Mouse (Mus musculus) frontal cortex, postnatal 10 days (tissue): ENCODE measurements at regions not wholly inside any gene's neighbourhood (a gene's known extent, or its start where the extent isn't known, plus 50 kb on each side); places are given as distances from the start of the nearest gene placed in this dataset.

Experiments
- DNase-seq, 2 experiments: peaks; one replicate each; pipeline ENCODE4 v3.0.0; 2022; ENCODE audit warnings: low spot score in 2 of 2, mixed read lengths in 1 of 2

DNA sequence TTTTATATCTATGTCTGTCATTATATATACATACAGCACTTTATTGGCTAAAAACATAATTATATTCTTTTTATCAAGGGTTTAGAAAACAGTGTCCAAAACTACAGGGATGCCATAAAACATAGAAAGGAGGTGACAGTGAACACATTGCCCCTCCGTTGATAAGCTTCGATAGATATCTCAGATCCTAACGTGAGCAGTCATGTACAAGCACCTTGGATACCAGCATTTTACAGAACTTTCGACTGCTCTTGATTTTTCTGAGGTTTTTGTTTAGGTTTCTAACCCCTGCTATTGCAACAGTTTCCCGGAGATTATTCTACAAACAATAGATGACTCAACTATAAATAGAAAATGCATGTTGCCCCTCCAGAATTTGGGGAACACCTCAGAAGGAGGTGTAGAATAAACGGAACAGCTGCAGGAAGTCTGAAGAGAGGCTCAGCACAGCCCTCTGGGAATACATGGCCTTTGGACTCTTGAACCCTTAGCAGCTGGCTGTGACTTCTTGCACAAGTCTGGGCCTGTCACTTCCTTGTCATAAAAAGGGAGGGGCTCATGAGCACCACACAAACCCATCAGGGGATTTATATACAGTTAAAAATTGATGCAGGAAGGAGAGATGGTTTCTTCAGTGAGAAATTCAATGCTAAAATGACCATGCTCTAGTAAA is 87.1 kb upstream of the Gpc5 start:
- no peak for DNase-seq

DNA sequence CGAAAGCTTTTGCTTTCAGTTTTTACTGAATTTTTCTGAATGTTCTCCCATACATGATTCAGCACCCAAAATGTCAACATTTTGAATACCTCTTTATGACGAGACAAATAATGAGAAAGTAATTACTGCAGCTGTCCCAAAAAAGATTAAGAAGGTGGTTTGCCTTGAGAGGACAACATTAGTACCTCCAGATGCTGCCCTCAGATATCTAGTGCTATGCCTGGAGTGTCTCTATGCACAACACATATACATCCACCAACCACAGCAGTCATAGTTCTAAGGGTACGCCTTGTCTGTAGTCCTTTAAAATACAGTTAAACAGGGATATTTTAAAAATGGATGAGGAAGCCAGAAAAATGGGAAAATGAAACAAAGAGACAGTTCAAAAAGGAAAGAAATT is 81.1 kb upstream of the Gpc5 start:
- DNase-seq: no peak

DNA sequence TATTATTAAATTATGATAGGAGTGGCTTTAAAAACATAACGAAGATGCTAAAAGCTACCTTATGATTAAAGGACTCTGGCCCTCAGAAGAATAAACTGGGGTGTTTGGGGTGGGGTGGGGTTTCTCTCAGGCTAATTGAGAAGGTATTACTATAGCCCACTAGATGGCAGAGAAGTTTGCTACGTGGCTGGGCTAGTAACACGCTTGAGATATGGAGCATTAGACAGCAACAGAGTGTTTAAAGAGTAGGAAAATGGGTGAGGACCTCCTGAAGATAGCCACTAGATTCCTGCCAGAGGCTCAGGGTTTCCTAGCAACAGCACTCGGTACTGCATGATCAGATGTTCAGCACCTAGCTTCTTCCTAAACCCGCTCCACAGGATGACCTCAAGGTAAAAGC is 76.7 kb upstream of the Gpc5 start:
- DNase-seq: no peak

DNA sequence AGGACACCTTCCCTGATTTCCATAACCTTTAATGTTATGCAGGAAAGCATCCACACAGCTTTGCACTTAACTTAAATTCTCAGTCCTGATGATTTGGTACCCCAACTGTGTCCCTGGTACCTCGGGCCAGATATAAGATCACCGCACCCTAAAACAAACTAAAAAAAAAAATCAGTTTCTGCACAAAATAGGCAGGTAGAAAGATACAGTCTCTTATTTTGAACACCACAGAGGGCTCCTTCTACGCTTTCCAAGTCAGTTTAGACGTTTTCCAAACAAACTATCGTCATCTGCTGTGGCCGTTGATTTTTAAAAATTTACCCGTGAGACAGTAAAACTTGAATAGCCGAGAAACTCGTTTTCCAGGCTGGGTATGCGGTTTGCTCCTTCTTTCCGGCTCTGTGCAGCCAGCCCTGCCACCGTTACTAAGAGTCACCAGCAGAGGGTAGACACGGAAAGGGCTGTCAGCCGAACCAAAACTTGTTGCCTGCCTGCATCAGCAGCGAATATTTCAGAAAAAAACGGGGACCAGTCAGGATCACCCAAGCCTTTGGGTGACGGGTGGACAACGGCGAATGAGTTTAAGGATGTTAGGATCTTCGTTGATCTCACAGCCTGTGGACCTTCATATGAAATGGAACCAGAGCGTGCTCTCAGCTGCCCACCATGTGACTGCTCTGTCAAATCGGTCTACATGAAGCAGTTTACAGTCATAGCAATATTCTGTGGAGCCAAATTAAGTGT is 74.4 kb upstream of the Gpc5 start:
- peak; percentile 23 to 67 for DNase-seq

DNA sequence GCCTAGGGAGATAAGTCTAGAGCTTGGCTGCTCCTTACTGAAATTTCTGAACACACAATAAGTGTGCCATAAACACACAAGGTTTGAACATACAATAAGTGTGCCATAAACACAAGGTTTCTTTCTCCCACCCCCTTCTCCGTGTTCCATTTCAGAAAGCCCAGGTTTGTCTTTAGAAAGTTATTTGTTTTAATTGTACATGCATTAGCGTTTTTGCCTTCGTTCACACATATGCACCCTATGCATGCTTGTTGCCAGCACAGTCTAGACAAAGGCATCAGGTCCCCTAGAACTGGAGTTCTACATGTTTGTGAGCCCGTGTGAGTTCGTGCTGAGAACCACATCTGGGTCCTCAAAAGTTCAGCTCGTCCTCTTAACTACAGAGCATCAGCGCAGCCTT is 64.0 kb upstream of the Gpc5 start:
- DNase-seq: no peak

DNA sequence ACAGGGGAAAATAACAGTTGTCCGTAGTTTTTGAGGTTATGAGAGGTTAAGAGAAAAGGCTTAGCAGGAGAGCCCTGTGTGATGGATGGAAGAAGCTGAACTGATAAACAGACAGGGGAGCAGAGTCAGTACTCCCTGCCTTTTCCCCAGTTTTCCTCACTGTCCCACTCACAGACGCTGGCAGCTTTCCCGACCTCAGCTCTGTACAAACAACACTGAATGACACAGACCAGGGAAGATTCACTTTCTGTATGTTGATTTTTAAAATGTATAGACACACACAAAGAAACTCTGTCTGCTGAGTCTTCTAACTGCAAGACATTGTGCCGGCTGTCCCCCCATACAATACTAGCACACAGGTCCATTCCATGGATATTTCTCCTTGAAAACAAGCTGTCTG is 60.3 kb upstream of the Gpc5 start:
- DNase-seq: no peak

DNA sequence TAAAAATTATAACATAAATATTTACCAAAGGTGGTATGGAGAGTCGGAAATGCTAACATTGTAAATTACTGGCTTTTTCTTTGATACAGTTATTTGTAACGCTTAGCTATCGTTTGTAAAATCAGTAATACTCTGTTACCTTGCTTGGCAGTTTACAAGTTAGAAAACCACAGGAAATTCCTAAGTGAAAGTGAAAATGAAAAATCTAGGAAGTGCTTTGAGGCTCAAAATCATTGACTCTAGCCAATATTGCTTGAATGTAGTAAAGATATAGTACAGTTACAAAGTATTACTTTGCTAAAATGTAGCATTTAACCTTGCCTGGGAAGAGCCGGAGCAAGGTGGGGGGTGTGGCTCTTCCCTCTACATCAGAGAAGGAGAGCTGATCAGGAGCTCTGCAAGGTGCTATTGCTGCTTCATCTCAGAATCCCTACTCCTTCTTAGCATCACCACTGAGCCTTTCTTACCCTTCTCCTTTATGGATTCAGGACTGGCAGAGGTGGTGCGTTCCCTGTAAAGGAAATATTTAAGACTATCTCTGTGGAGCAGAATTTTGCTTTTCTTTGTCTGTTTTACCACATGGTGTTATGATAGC is 58.5 kb upstream of the Gpc5 start:
- no peak for DNase-seq

DNA sequence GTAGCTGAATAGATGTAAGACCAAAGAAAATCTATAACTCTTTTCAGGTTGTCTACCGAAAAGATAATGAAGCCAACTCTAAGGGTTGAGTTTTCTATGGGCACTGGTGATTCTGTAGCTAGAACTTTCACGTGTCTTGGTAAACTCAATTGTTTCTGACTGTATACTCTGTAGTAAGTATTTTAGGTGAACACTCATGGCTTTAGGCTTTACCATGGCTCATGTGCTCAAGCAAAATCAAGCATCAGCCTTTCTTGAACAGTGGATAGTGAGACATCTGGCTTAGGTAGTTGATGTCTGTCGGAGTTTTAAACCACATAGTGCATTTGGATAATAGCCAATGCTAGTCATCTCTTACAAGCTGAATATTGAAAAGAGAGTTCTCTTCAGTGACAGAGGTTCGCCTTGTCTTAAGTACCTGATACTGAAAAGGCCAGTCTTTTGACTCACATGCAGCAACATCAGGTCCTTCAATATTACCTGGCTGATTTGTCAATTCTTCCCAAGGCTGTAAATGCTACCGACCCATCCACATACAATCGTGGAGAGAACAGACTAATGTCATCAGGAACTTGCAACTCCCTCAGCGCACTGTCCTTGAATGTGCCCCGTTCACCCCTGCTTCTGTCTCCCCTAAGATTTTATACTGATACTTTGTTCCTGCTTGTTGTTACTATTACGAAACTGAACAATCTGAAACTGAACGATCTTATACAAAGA is 57.1 kb upstream of the Gpc5 start:
- no peak for DNase-seq

DNA sequence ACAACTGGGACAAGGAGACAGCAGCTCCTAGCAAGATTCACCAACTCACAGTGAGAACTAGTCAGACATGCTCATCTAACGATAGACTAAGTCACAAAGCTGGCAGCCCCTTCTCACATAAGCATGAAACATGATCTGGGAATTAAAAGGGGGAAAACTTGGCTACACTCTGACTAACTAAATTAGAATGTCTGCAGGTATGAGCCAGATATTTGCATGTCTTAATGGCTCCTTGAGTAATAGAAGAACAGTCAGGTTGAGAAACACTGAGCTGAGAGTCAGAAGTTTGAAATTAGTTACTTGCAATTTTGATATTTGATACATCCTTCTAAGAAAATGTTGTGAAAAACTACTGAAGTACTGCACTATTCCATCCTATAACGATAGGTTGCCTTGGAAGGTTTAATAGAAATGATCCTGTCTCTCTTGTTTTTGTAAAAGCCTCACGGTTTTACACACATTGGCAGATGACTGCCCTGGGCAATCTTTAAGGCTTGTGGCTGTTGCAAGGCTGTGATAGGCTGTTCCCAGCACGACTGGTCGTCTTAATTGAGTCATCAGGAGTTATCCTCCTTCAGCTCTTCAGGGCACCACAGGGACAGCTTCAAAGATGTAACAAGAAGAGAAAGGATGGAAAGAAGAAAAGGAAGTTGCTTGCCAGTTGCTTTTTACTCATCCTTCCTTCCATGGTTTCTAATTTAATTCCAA is 54.8 kb upstream of the Gpc5 start:
- no peak for DNase-seq

DNA sequence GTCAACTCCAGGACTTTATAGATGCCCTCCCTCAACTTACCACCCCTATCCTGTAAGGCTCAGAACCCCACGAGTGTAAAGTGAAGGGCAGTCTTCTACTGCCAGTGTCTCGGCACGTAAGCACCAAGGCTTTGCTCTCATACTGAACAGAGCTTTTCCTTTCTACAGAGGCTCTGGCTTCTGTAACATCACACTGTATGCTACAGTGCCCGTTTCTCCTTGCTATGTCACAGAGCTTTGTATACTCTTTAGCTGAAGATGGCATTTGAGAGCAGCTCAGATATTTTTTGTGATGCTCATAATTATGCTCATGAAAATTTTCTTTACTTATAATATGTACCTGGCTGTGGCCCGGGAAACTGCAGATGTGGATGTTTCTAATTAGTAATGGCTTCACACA is 53.2 kb upstream of the Gpc5 start:
- no peak for DNase-seq

DNA sequence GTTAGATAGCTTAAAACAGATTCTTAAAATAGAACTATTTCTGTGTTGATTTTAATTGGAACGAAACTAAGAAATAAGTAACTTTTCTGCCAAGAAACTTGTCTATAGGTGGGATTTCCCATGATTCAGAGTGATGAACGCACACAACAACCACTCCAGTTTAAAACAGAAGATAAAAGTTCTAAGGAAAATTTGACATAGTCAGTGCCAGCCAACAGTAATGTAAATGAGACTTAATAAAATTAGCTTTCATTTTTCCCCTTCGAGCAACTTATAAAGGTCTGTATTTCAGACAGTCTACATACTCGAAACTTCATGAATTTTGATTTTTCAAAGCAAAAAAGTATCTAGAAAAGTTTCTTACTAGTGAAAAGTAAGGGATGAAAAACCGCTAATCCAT is 52.5 kb upstream of the Gpc5 start:
- DNase-seq: no peak

DNA sequence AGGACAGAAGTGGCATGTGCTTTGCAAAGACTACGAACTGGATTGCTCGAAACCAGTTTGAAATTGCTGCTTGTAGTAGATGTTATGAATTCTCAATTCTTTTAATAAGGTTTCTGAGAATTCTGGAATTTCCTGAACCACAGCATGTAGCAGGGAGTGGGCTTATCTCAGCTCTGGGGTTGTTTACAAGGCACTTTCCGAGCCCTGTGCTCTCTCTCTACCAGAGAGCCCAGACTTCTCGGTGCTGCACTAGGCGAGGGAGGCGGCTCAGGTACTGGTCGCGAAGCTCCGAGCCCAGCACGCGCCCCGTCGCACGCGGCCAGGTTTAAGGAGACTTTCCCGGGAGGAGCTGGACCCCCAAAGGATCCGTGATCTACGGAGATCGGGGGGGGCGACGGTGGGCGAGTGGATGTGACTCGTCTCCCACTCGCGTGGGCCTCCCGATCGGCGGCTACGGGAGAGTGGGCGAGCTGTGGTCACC is 51.9 kb upstream of the Gpc5 start:
- DNase-seq: no peak

DNA sequence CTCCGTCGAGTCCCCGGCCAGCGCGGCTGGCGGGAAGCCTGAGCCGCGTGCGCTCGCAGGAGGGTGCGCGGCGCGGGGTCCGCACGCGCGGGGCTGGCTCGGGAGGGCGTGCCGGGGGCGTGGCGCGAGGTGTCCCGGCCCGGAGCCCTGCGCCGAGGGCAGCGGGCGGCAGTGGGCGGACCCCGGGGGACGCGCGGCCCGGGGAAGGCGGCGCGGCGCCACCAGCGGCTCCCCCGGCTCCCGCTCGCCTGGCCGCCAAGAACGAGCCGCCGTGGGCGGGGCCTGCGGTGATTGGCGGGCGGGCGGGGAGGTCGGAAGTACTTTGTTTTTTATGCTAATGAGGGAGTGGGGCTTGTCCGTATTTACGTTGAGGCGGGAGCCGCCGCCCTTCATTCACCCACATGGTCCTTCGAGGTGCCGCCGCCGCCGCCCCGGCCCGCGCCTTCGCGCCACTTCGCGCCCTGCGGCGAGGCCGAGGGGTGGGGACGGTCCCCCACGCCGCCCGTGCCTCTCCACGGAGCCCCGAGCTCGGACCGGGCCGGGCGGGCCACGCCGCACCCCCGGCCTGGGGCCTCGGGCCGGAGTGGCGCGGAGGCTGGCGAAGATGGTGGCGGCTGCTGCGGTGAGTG is 51.3 kb upstream of the Gpc5 start:
- DNase-seq: peak; percentile 56 to 70

DNA sequence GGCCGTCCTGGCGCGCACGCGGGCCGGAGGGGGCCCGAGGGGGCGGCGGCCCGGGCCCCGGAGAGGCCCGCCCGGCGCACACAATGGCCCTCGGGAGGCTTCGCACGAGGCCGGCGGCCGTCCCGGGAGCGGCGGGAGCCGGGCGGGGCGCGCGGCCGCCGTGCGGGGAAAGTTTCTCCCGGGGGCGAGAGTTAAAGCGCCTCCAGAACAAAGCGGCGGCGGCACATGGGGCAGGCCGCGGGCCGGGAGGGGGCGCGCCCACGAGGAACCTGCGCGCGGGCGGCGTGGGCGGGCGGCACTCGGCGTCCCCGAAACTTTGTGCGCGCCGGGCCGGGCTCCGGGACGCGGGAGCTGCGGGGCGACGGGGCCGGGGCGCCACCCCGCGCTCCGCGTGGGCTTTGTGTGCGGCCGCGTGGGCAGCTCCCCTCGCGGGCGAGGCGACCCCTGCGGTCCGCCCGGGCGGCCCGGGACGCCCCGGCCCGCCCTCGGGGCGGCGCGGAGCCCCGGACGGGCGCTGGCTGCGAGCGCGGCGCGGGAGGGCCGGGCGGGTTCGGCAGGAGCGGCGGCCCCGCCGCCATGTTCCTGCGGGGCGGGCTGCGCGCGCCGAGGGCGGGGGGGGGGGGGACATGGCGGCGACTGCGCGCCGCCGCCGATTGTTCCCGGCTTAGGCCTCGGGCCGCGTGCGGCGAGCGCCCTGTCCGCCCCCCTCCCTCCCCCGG is 50.5 kb upstream of the Gpc5 start:
- DNase-seq: peak; percentile 7 to 26

DNA sequence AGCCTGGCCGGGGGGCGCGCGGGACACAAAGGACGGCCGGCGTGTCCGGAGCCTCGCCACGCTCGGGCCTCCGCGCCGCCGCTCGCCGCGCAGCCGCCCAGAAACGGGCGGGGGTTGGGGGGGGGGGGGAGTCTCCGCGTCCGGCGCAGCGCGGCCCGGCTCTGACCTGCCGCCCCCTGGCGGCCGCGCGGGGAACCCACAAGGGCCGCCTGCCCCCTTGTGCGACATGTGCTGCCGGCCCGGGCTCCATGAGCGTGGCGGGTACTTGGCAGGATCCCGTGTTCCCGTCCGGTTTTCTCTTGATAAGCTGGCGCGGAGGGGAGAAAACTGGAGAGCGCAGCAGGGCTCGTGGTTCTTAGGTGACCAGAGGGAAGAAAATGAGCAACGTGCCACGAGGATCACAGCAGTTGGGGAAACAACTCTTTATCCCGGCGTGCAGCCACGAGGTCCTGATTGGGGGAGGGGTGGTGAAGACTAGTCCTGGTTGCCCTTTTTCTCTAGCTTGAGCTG is 49.9 kb upstream of the Gpc5 start:
- peak; percentile 73 to 79 for DNase-seq
